Mouse (Mus musculus) mouse trophoblast stem cell (cell line): Measurements from ENCODE around the gene Arhgef17.

ENCODE experiments used
- in situ Hi-C, 2 experiments: fragments of 300-500 bp; cut with MseI, MboI; formaldehyde crosslinking; loops; 2 replicates in 1 of 2; 3 replicates in 1 of 2; pipeline ENCODE4 v1.15.1; 2025

The Arhgef17 gene

GRCm38 (mm10) chr7:100931926-100932480 is at the start of gene Arhgef17:
Arhgef17 (minus strand) TSS chr7:100932107.
- in situ Hi-C loops = no loop called here

GRCm38 (mm10) chr7:100979175-100979574 is 47.3 kb upstream of the Arhgef17 start:
- in situ Hi-C loops = no loop called here

GRCm38 (mm10) chr7:100978171-100978570 is 46.3 kb upstream of the Arhgef17 start:
- in situ Hi-C loops = no loop called here

GRCm38 (mm10) chr7:100974135-100974903 is 42.4 kb upstream of the Arhgef17 start, which contains the start of gene P2ry6:
P2ry6 (minus strand) TSS chr7:100974649.
- in situ Hi-C loops = no loop called here

GRCm38 (mm10) chr7:100972875-100973274 is 41.0 kb upstream of the Arhgef17 start:
- in situ Hi-C loops = no loop called here

- in situ Hi-C loops = no loop called here
Measured at GRCm38 (mm10) chr7:100968874-100969659, 37.2 kb upstream of the Arhgef17 start.

GRCm38 (mm10) chr7:100968376-100968775 is 36.5 kb upstream of the Arhgef17 start:
- in situ Hi-C loops = no loop called here

GRCm38 (mm10) chr7:100967850-100968249 is 35.9 kb upstream of the Arhgef17 start:
- in situ Hi-C loops = no loop called here

GRCm38 (mm10) chr7:100966014-100966413 is 34.1 kb upstream of the Arhgef17 start:
- in situ Hi-C loops = no loop called here

- in situ Hi-C loops = no loop called here
Measured at GRCm38 (mm10) chr7:100965079-100965478, 33.2 kb upstream of the Arhgef17 start.

- in situ Hi-C loops = no loop called here
Measured at GRCm38 (mm10) chr7:100964242-100964641, 32.3 kb upstream of the Arhgef17 start.

- in situ Hi-C loops = no loop called here
Measured at GRCm38 (mm10) chr7:100963381-100963780, 31.5 kb upstream of the Arhgef17 start.

- in situ Hi-C loops = no loop called here
Measured at GRCm38 (mm10) chr7:100961146-100961545, 29.2 kb upstream of the Arhgef17 start.

GRCm38 (mm10) chr7:100960462-100960861 is 28.6 kb upstream of the Arhgef17 start:
- in situ Hi-C loops = no loop called here

- in situ Hi-C loops = loop anchor here in 1 of 2 experiments (10.0 kb wide), 1 partner anchor 96 kb away; no protein-coding TSS in a partner anchor
Measured at GRCm38 (mm10) chr7:100958426-100958825, 26.5 kb upstream of the Arhgef17 start.

GRCm38 (mm10) chr7:100952686-100953085 is 20.8 kb upstream of the Arhgef17 start:
- in situ Hi-C loops = loop anchor here in 1 of 2 experiments (10.0 kb wide), 1 partner anchor 102 kb away; no protein-coding TSS in a partner anchor

GRCm38 (mm10) chr7:100951903-100952302 is 20.0 kb upstream of the Arhgef17 start:
- in situ Hi-C loops = loop anchor here in 1 of 2 experiments (10.0 kb wide), 1 partner anchor 103 kb away; no protein-coding TSS in a partner anchor

- in situ Hi-C loops = loop anchor here in 1 of 2 experiments (10.0 kb wide), 1 partner anchor 104 kb away; no protein-coding TSS in a partner anchor
Measured at GRCm38 (mm10) chr7:100950481-100951010, 18.6 kb upstream of the Arhgef17 start.

- in situ Hi-C loops = loop anchor here in 1 of 2 experiments (10.0 kb wide), 1 partner anchor 105 kb away; no protein-coding TSS in a partner anchor
Measured at GRCm38 (mm10) chr7:100950031-100950430, 18.1 kb upstream of the Arhgef17 start.

GRCm38 (mm10) chr7:100944738-100945137 is 12.8 kb upstream of the Arhgef17 start:
- in situ Hi-C loops = no loop called here

GRCm38 (mm10) chr7:100944306-100944705 is 12.4 kb upstream of the Arhgef17 start:
- in situ Hi-C loops = no loop called here
